Mouse (Mus musculus): Measurements from ENCODE around the gene Rasl10a. TPM values are rescaled to one million over a fixed set of nuclear protein-coding genes. Genes with fewer than 3 reads are reported as not detected.

The Rasl10a gene
- total RNA-seq, 2 experiments from 2014 or later: not detected

Other genes starting within 250 kb of the Rasl10a start
- 17.4 and 17.9 TPM in 2 replicates for gene Nf2, start 208.6 kb upstream of the Rasl10a start, total RNA-seq (2015)
- gene Nf2, start 208.6 kb upstream of the Rasl10a start, total RNA-seq (2017): 48.1 and 64.9 TPM in 2 replicates
- gene Nipsnap1, start 184.2 kb upstream of the Rasl10a start, total RNA-seq (2015): 12.0 and 13.7 TPM in 2 replicates
- gene Nipsnap1, start 184.2 kb upstream of the Rasl10a start, total RNA-seq (2017): 20.5 and 21.5 TPM in 2 replicates
- gene Thoc5, start 162.8 kb upstream of the Rasl10a start, total RNA-seq (2015): 19.7 and 20.7 TPM in 2 replicates
- 51.9 and 56.1 TPM in 2 replicates for gene Thoc5, start 162.8 kb upstream of the Rasl10a start, total RNA-seq (2017)
- gene Nefh, start 110.1 kb upstream of the Rasl10a start, total RNA-seq (2015): 4.6 and 8.0 TPM in 2 replicates
- 3.5 and 6.0 TPM in 2 replicates for gene Nefh, start 110.1 kb upstream of the Rasl10a start, total RNA-seq (2017)
- gene Ap1b1, start 71.3 kb upstream of the Rasl10a start, total RNA-seq (2015): 29.3 and 36.5 TPM in 2 replicates
- 39.2 and 41.6 TPM in 2 replicates for gene Ap1b1, start 71.3 kb upstream of the Rasl10a start, total RNA-seq (2017)
- 0.22 and 0.46 TPM in 2 replicates for gene Gas2l1, start 7.2 kb downstream of the Rasl10a start, total RNA-seq (2015)
- 0.58 TPM in 1 of 2 replicates, not detected in the other for gene Gas2l1, start 7.2 kb downstream of the Rasl10a start, total RNA-seq (2017)
- gene Rhbdd3, start 40.8 kb downstream of the Rasl10a start, total RNA-seq (2015): 8.5 and 10.2 TPM in 2 replicates
- 22.2 and 33.8 TPM in 2 replicates for gene Rhbdd3, start 40.8 kb downstream of the Rasl10a start, total RNA-seq (2017)
- 183 and 217 TPM in 2 replicates for gene Ewsr1, start 41.1 kb downstream of the Rasl10a start, total RNA-seq (2015)
- gene Ewsr1, start 41.1 kb downstream of the Rasl10a start, total RNA-seq (2017): 513 and 628 TPM in 2 replicates
- gene Emid1, start 94.1 kb downstream of the Rasl10a start, total RNA-seq (2015): 3.5 and 5.5 TPM in 2 replicates
- 5.2 and 5.5 TPM in 2 replicates for gene Emid1, start 94.1 kb downstream of the Rasl10a start, total RNA-seq (2017)
- gene Kremen1, start 203.4 kb downstream of the Rasl10a start, total RNA-seq (2015): 2.0 and 3.2 TPM in 2 replicates
- 1.9 and 2.1 TPM in 2 replicates for gene Kremen1, start 203.4 kb downstream of the Rasl10a start, total RNA-seq (2017)

Data from megakaryocyte progenitor cell, adult 5-6 weeks (primary cell).